Comparison of ENCODE assay signal across 12 mouse cellular contexts in the genomic region with DNA sequence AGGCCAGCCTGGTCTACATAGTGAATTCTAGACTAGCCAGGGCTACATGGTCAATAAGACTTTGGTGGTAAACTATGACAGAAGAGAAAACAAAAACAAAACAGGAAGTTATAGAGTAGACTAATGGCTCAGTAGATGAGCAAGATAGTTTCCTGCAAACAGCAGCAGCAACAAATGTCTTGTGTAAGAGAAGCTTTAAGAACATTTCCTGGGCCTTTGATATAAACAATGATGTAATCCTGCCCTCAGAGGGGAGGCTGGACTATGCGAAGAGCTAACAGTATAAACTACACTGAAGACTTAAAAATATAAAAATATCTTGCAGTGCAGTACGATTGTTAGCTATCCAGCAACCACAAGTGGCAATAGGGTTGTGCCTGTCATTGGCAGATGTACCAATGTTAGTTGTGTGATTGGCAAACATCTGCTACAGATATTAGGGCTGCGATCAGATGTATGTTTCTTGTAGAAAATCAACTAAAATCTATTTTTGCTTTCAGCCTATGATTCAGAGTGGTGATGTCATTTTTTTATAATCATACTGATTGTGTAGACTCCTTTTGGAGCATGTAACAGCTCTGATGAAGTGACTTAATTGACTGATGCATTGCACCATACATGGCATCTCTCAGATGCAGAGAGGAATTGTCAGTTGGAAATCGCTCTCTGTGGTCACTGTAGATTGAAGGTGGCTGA. TPM values are rescaled to one million over a fixed set of nuclear protein-coding genes. Genes with fewer than 3 reads are reported as not detected.
DNase-seq lines count a peak whose midpoint lies in the region; ATAC-seq and TF ChIP-seq lines count a peak whose summit lies in the region.
"Had no signal": no experiment of that assay in that cellular context is flagged by ENCODE, and none has a peak within 500 bp of the region (broad histone marks: within the 10 kb centered on the region; RNA-seq: fewer than 3 reads in every experiment).

No protein-coding gene starts in this region.

- 66% methylated on average over 4 of the region's 4 CpGs for WGBS in heart, embryonic 16.5 days
- 32% methylated on average over 4 of the region's 4 CpGs for WGBS in lung, adult 2 months
- WGBS in lung, embryonic 16.5 days = 59% methylated on average over 4 of the region's 4 CpGs

- H3K27me3 ChIP-seq in heart, embryonic 16.5 days (ENCODE audit: control insufficient read depth, insufficient read depth, low read length) = no peaks in the 10 kb centered on the region
- no peaks in the 10 kb centered on the region for H3K27me3 ChIP-seq in lung, embryonic 16.5 days (ENCODE audit: control insufficient read depth, insufficient read depth, low read depth, low read length)

- H3K36me3 ChIP-seq in heart, embryonic 16.5 days (ENCODE audit: control insufficient read depth, insufficient read depth) = peaks cover under 1% of the 10 kb centered on the region; the same call in 1 of the 2 replicates
- H3K36me3 ChIP-seq in lung, embryonic 16.5 days (ENCODE audit: control insufficient read depth, insufficient read depth, low read length) = no peaks in the 10 kb centered on the region

- no peak for DNase-seq in heart, postnatal 25 days (ENCODE audit: low spot score)
- no peak for DNase-seq in lung, adult 2 months
- DNase-seq in lung, postnatal 14 days = no peak
- no peak for DNase-seq in thymus, postnatal 36 days
- DNase-seq in left cerebral cortex, adult 11 months (ENCODE audit: low spot score) = no peak
- no peak for DNase-seq in spleen, postnatal 4 days (ENCODE audit: low spot score in 2 of 2)
- DNase-seq: gastrocnemius, postnatal 36 days; kidney, adult 11 months; layer of hippocampus, adult 9-11 months had no signal

- no peak for TF ChIP-seq CTCF in lung, adult 2 months (IDR thresholded peaks at IDR 0.05; ENCODE audit: insufficient read depth, low read length)

- no peak overlapping the region for H3K9ac ChIP-seq in heart, embryonic 16.5 days (ENCODE audit: low read length)
- H3K9ac ChIP-seq in lung, embryonic 16.5 days (ENCODE audit: low read length) = no peak overlapping the region
- H3K9ac ChIP-seq: liver, embryonic 14.5 days had no signal

- no peak overlapping the region for H3K4me3 ChIP-seq in heart, embryonic 16.5 days (ENCODE audit: low read length)
- H3K4me3 ChIP-seq in lung, adult 2 months (replicated peaks; ENCODE audit: extremely low read depth, low read depth, low read length) = peak overlapping the region; percentile 16
- no peak overlapping the region for H3K4me3 ChIP-seq in lung, embryonic 16.5 days (ENCODE audit: low read length)

- no peak overlapping the region; the same call in 1 of the 2 replicates for H3K4me2 ChIP-seq in heart, embryonic 16.5 days (ENCODE audit: low read depth, low read length)
- peak overlapping the region; percentile 3; the same call in 1 of the 2 replicates for H3K4me2 ChIP-seq in lung, embryonic 16.5 days (ENCODE audit: low read depth, low read length)

- peaks cover 49% of the 10 kb centered on the region for H3K4me1 ChIP-seq in heart, embryonic 16.5 days (ENCODE audit: control insufficient read depth, insufficient read depth, low read length)
- H3K4me1 ChIP-seq in lung, adult 2 months (ENCODE audit: control insufficient read depth, insufficient read depth, low read length) = peaks cover 48% of the 10 kb centered on the region
- peaks cover 51% of the 10 kb centered on the region for H3K4me1 ChIP-seq in lung, embryonic 16.5 days (replicated peaks; ENCODE audit: control insufficient read depth, insufficient read depth, low read length)

- ATAC-seq in heart, embryonic 16.5 days (replicated peaks; ENCODE audit: extremely low read depth, insufficient read depth, low FRiP score) = no peak
- ATAC-seq in lung, embryonic 16.5 days (ENCODE audit: low read depth) = 0 out of 2 replicates have a peak, but pooled peaks have one; percentile 7

- intact Hi-C loops in heart, postnatal 25 days (cut with DNase I) = no loop called here

- H3K9me3 ChIP-seq in heart, embryonic 16.5 days (replicated peaks; ENCODE audit: control insufficient read depth, low read length) = no peaks in the 10 kb centered on the region
- no peaks in the 10 kb centered on the region for H3K9me3 ChIP-seq in lung, embryonic 16.5 days (ENCODE audit: control insufficient read depth, low read length)

- H3K27ac ChIP-seq in heart, embryonic 16.5 days (ENCODE audit: low read length) = peak overlapping the region; percentile 90; the same call in 1 of the 2 replicates
- peak overlapping the region; percentile 72 for H3K27ac ChIP-seq in lung, embryonic 16.5 days (ENCODE audit: low read length)
- H3K27ac ChIP-seq: liver, embryonic 14.5 days had no signal

- TF ChIP-seq POLR2A in lung, adult 2 months (IDR thresholded peaks at IDR 0.05; ENCODE audit: borderline replicate concordance, extremely low read depth, low read depth, low read length) = no peak

RNA-seq across cellular contexts. Expression of gene Oaz2, which starts 13.3 kb away (rescaled TPM):
- 299 and 313 TPM in 2 replicates for polyA plus RNA-seq in heart, embryonic 16.5 days (2015; fragmentation: Nextera tagmentation; extraction: Ambion mirVana)
- 100 to 1,000 TPM; 249 to 259 TPM for total RNA-seq in heart, postnatal 25 days (2021)
- polyA plus RNA-seq in lung, adult 2 months (2012; rRNA removed) = 242 and 274 TPM in 2 replicates
- 455 and 472 TPM in 2 replicates for polyA plus RNA-seq in lung, embryonic 16.5 days (2015; fragmentation: Nextera tagmentation; extraction: Ambion mirVana)

RNA-seq across cellular contexts. Expression of gene Rbpms2, which starts 51.6 kb away (rescaled TPM):
- polyA plus RNA-seq in heart, embryonic 16.5 days (2015; fragmentation: Nextera tagmentation; extraction: Ambion mirVana) = 105 and 108 TPM in 2 replicates
- 10 to 100 TPM; 37.1 to 39.3 TPM for total RNA-seq in heart, postnatal 25 days (2021)
- 16.0 and 18.4 TPM in 2 replicates for polyA plus RNA-seq in lung, adult 2 months (2012; rRNA removed)
- polyA plus RNA-seq in lung, embryonic 16.5 days (2015; fragmentation: Nextera tagmentation; extraction: Ambion mirVana) = 10.8 and 14.1 TPM in 2 replicates
